Mouse (Mus musculus): ENCODE results near the gene Pafah2. TPM values are rescaled to one million over a fixed set of nuclear protein-coding genes. Genes with fewer than 3 reads are reported as not detected.

Pafah2 gene
- polyA plus RNA-seq, 1 experiment from 2014 or later: 11.4 TPM

GRCm38 (mm10) chr4:134476899-134477298 lies 80.8 kb downstream of the Pafah2 start:
- DNase-seq (ENCODE audit: low spot score) (no peak), ATAC-seq (ENCODE audit: insufficient read depth, low FRiP score, low TSS enrichment) (0 out of 2 replicates have a peak, but pooled peaks have one; percentile 7)
- no peaks in the 10 kb centered on the region for H3K9me3 ChIP-seq (ENCODE audit: control insufficient read depth, low read length)
- 93% methylated on average over 8 of the region's 8 CpGs for WGBS
- no peak overlapping the region for H3K9ac ChIP-seq (ENCODE audit: low read length)
- no peak overlapping the region for H3K4me3 ChIP-seq (ENCODE audit: low read depth, low read length)
- H3K36me3 ChIP-seq (ENCODE audit: control insufficient read depth, insufficient read depth, low read length): peaks cover 26% of the 10 kb centered on the region
- no peaks in the 10 kb centered on the region for H3K27me3 ChIP-seq (ENCODE audit: control insufficient read depth, insufficient read depth, low read length)
- no peak overlapping the region for H3K27ac ChIP-seq (ENCODE audit: low read depth, low read length)
- H3K4me1 ChIP-seq (ENCODE audit: control insufficient read depth, insufficient read depth, low read length): peaks cover 3% of the 10 kb centered on the region; the same call in 1 of the 2 replicates
- H3K4me2 ChIP-seq (ENCODE audit: low read depth): no peak overlapping the region

Small RNA genes lying within 50 kb of the gene (microRNA-seq; reads per million reads assigned to microRNA genes)
- gene Gm23634: 1.0 reads per million

Other genes starting within 250 kb of the Pafah2 start
- gene Cep85, start 209.2 kb upstream of the Pafah2 start, polyA plus RNA-seq (2014; fragmentation: Nextera tagmentation; extraction: Ambion mirVana): 30.0 and 30.6 TPM in 2 replicates
- gene Gm7534, start 193.3 kb upstream of the Pafah2 start, polyA plus RNA-seq (2014; fragmentation: Nextera tagmentation; extraction: Ambion mirVana): not detected in 2 replicates
- gene Catsper4, start 168.9 kb upstream of the Pafah2 start, polyA plus RNA-seq (2014; fragmentation: Nextera tagmentation; extraction: Ambion mirVana): not detected in 2 replicates
- gene Cnksr1, start 157.9 kb upstream of the Pafah2 start, polyA plus RNA-seq (2014; fragmentation: Nextera tagmentation; extraction: Ambion mirVana): 0.36 and 0.50 TPM in 2 replicates
- gene E130218I03Rik, start 152.7 kb upstream of the Pafah2 start, polyA plus RNA-seq (2014; fragmentation: Nextera tagmentation; extraction: Ambion mirVana): 0.28 TPM in 1 of 2 replicates, not detected in the other
- gene Zfp593, start 150.7 kb upstream of the Pafah2 start, polyA plus RNA-seq (2014; fragmentation: Nextera tagmentation; extraction: Ambion mirVana): 18.6 and 19.2 TPM in 2 replicates
- gene Gm30191, start 149.4 kb upstream of the Pafah2 start, polyA plus RNA-seq (2014; fragmentation: Nextera tagmentation; extraction: Ambion mirVana): not detected in 2 replicates
- 11.1 and 11.8 TPM in 2 replicates for gene Grrp1, start 142.2 kb upstream of the Pafah2 start, polyA plus RNA-seq (2014; fragmentation: Nextera tagmentation; extraction: Ambion mirVana)
- gene Pdik1l, start 108.4 kb upstream of the Pafah2 start, polyA plus RNA-seq (2014; fragmentation: Nextera tagmentation; extraction: Ambion mirVana): 21.6 and 23.1 TPM in 2 replicates
- gene Trim63, start 81.2 kb upstream of the Pafah2 start, polyA plus RNA-seq (2014; fragmentation: Nextera tagmentation; extraction: Ambion mirVana): 0.87 and 1.6 TPM in 2 replicates
- not detected in 2 replicates for gene Slc30a2, start 53.1 kb upstream of the Pafah2 start, polyA plus RNA-seq (2014; fragmentation: Nextera tagmentation; extraction: Ambion mirVana)
- 0.24 and 0.37 TPM in 2 replicates for gene Extl1, start 12.5 kb upstream of the Pafah2 start, polyA plus RNA-seq (2014; fragmentation: Nextera tagmentation; extraction: Ambion mirVana)
- 3,693 and 3,815 TPM in 2 replicates for gene Stmn1, start 72.0 kb downstream of the Pafah2 start, polyA plus RNA-seq (2014; fragmentation: Nextera tagmentation; extraction: Ambion mirVana)
- 2.0 and 2.2 TPM in 2 replicates for gene Paqr7, start 100.4 kb downstream of the Pafah2 start, polyA plus RNA-seq (2014; fragmentation: Nextera tagmentation; extraction: Ambion mirVana)
- gene Aunip, start 114.7 kb downstream of the Pafah2 start, polyA plus RNA-seq (2014; fragmentation: Nextera tagmentation; extraction: Ambion mirVana): 6.5 and 8.1 TPM in 2 replicates
- 130 and 133 TPM in 2 replicates for gene Mtfr1l, start 139.1 kb downstream of the Pafah2 start, polyA plus RNA-seq (2014; fragmentation: Nextera tagmentation; extraction: Ambion mirVana)
- gene Selenon, start 155.8 kb downstream of the Pafah2 start, polyA plus RNA-seq (2014; fragmentation: Nextera tagmentation; extraction: Ambion mirVana): 48.0 TPM in 2 replicates